Mouse (Mus musculus) thymus, postnatal 0 days (tissue): ENCODE results near the gene Plekha6. TPM values are rescaled to one million over a fixed set of nuclear protein-coding genes. Genes with fewer than 3 reads are reported as not detected.
"Not testable (repeated sequence)": the region's sequence is repeated elsewhere in the genome, so short reads cannot be mapped to it uniquely, and the experiment has no call there.

Experiments used
- DNase-seq: peaks from one replicate; pipeline ENCODE4 v3.0.0-alpha.2; 2015; ENCODE audit warnings: low spot score
- polyA plus RNA-seq: library from polyadenylated mRNA; unstranded; fragments of >200 nt; fragmentation: Nextera tagmentation; extraction: Ambion mirVana; gene quantifications from 2 replicates; pipeline ENCODE4 v1.2.1, GENCODE M21; 2015

Plekha6 gene
- polyA plus RNA-seq, 1 experiment from 2014 or later = 0.44 TPM

DNA sequence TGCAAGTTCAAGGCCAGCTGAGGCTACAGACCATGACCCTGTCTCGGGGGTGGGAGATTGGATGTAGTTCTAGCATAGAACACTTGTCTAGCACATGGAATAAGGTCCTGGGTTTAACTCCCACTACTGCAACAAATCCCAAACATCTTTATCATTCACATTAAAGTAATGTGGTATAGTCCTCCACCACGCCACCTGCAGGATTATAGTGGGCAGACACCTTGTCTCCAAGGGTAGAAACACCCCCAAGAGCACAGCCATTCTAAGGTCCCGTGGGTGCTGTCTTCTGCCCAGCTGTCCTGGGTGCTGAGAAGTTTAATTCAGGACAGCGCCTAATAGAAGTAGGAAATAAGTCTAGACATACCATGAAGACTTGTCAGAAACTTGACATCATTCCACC lies 152.6 kb downstream of the Plekha6 start:
- no peak for DNase-seq

DNA sequence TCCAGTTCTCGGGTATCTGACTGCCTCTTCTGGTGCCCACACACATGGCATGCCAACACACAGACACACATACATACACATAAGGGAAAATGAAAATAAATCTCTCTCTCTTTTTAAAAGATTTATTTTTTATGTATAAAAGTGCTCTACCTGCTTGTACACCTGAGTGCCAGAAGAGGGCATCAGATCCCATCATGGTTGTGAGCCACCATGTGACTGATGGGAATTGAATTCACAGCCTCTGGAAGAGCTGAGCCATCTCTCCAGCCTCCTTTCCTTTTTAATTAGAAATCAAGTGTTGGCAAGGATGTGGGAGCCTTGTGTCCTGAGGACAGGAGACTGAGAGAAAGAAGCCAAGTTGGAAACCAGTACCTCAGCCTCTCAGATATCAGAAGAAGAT lies 153.1 kb downstream of the Plekha6 start:
- no peak for DNase-seq

DNA sequence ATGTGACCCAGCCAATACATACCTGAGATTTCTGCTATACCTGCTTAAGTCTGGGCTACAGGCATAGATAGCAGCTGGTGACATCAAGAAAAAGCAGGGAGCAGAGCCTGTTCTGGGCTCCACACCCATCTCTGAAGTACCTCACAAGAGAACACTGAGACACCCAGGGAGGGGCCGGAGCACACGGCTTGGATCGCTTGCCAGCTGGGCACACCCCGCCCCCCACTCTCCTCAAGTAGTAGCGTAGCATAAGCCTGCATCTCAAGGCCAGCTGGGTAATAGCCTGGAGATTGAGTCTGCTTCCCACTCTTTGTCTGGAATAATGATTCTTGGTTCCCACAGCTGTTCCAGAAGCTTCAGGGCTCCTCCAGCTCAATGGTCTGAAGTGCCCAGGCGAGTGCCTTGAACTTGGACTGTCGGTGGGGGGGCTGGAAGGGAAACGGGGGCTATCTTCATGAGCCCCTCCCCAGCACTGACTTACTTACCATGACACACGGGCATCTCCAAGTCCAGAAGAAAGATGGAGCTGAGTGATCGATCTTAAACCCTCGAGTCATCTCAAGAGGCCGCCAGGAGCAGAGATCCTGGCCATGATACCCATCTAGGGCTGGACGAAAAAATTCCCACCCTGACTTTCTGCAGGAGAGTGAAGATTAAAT lies 157.4 kb downstream of the Plekha6 start, which contains the start of gene Kiss1:
Gene Kiss1 (plus strand): TSS at position 609 of the 659 bp plus-strand sequence.
- no peak for DNase-seq

DNA sequence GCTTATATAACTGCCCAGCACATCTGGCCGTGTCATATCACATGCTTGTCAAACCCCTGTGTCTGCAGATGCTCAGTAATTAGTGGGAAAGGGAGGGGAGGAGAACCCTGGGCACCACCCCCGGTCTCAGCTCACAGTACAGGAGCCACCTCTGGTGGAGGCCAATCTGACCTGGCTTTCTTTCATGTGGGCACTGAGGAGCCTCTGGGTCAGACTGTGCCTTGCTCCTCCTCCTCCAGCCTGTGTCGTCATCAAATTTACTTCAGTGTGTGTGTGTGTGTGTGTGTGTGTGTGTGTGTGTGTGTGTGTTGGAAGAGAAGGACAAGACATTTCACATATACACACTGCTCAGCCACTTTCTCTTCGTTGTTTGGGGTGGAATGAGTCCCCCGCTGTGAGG lies 159.3 kb downstream of the Plekha6 start:
- no peak for DNase-seq

DNA sequence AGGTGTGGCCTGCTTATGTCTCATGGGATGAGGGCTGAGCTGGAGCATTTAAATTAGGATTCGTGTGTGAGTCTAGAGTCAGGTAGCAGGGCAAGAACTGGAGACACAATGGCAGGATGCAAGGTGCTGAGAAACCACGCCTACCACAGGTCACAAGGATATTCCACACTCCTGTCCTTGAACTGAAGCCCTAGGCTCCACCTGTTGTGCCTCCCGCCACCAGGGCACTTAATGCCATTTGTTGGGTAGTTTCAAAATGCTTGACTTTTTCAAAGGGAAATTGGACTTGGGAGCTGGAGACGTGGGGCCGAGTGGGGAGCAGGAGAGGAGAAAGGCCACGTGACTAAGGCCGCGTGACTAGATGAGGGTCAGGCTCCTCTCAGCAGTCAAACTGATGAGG lies 161.9 kb downstream of the Plekha6 start:
- DNase-seq = no peak

DNA sequence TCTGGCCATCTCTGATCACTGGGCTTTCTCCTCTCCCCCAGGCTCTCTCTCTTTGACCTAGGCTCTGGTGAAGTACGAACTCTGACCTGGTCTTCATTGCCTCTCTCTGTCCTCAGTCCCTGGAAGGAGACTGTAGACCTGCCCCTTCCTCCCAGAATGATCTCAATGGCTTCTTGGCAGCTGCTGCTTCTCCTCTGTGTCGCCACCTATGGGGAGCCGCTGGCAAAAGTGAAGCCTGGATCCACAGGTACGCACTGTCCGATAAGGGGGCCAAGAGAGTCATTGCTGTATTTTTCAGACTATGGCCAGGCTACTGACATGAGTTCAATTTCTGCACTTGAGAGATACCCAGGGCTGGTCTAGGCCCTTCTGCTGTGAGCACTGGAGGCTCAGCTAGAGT lies 163.1 kb downstream of the Plekha6 start:
- no peak for DNase-seq

DNA sequence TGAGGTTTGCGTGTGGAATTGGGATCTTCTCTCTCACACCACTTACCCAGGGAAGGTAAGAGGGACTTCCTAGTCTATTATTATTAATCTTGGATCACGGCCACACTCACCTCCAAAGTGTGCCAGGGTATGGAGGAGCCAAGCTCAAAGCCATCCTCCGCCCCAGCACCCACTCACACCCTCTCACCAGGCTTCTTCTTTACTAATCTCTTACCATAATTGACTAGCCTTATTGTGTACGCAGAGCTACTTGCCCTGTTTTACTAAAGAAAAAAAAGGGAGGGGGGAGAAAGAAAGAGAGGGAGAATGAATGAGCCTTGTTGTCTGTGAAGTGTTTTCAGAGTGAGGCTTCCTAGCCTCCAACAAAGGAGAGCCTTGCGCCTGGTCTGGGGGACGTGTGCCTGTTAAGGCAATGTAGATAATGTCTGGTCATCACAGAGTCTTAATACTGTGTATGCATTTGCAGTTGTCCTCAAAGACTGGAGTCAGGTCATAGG lies 164.3 kb downstream of the Plekha6 start:
- DNase-seq = no peak

DNA sequence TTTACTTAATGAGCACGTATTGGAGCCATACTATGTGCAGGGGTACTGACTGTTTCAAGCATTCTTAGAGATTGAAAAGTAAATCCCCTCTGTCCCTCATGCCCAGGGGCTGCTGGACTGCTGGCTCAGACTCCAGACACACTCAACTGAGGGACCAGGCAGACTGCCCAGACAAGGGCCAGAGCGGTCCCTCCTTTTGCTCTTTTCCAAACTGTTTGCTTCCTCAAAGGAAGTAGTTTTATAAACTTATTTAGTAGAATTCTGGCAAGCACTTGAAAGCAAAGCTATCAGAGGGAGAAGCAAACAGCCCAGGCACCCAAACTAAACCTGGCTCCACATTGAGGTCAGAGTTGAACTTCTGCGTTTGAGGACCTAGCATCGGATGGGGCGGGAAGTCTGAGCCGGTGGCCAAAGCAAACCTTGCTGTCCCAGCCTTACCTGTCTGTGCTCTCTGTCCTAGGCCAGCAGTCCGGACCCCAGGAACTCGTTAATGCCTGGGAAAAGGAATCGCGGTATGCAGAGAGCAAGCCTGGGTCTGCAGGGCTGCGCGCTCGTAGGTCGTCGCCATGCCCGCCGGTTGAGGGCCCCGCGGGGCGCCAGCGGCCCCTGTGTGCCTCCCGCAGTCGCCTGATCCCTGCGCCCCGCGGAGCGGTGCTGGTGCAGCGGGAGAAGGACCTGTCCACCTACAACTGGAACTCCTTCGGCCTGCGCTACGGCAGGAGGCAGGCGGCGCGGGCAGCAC lies 165.1 kb downstream of the Plekha6 start:
- no peak for DNase-seq

DNA sequence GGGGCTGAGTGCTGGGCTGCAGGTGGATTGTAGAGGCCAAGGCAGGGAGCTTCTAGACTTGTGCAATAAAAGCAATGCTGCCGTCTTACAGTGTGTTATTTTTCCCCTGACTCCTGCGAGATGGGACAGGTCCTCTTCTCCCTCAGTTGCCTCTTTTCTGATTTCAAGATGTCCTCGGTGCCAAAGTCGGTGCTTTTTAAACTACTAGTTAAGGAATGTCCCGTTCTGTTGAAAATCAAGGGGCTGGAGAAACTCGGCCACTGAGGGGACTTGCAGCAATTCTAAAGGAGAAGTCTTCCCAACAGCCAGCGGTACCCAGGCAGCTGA lies 165.6 kb downstream of the Plekha6 start:
- no peak for DNase-seq

DNA sequence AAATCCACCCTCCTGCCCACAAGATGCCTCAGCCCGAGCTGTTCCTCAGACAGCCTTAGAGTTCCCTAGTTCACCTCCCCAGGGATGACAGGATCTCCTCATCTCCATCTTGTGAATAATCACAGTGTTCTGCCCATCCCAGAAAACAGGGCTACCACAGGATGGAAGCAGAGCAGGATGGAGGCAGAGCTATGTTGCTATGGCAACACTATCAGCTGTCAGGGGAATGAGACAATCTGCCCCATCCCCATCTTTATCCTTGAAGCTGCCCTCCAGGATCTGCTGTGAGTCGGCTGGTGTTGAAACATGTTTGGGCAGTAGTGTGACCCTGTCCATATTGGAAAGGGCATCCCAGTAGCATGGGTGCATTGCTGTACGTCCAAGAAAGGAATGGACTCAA lies 167.1 kb downstream of the Plekha6 start:
- no peak for DNase-seq

DNA sequence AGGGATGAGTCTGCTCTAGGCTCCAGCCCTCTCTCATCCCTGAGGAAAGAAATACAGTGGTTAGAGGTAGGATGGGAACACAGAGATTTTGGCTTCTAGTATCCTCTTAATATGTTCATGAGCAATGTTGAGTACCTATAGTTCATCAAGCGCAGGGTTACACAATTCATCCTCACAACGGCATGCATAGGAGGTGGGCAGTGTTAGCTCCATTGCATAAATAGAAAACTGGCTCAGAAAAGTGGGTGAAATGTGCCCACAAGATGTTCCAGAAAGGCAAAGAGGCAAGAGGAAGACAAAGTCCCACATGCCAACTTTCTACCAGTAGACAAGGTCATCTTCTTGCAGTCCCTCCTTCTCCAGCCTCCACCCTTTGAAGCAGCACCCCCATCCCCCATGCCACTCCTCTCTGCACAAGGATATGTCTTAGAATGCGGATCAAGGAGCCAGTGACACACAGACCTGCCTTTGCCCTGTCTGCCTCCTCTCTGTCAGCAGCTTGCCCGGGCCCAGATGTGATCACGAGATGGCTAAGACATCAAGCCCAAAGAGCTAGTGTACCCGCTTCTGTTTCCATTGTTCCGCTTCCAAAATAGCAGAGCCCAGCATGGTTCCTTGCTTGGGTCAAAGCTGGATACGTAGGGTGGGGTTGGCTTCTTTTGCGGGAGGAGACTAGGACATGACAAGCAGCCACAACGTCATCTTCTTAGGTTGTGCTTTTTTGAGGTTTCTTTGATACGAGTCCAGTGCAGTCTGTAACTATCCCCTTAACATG lies 168.8 kb downstream of the Plekha6 start:
- DNase-seq = no peak

DNA sequence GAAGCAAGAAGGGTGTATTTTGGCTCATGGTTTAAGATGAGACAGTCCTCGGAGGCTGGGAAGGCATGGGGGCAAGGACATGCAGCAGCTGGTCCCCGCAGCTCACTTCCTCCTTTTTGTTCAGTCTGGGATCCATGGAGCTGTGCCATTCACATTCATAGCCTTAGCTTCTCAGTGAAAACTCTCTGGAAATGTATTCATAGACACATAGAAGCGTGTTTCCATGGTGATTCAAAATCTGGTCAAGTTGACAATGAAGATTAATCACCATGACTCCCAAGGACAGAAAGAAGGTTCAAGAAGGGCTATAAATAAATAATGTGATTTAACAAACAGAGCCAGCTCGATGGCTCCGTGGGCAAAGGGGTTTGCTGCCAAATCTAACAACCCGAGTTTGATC lies 169.9 kb downstream of the Plekha6 start:
- no peak for DNase-seq

DNA sequence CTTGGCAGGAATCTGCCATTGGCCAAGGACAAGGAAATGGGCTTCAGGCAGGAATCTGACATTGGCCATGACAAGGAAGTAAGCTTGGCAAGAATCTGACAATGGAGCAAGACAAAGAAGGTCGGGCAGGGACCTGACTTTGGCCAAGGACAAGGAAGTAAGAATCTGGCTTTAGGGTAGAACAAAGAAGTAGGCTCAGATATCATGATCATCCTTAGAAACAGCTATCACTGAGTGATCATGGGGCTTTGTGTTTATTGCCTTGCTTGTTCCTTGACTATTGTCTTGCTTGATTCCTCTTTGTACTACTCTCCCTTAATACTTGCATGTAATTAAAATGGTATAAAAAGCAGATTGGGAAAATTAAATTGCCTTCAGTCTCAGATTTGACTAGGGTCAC lies 176.4 kb downstream of the Plekha6 start:
- not testable (repeated sequence) for DNase-seq

DNA sequence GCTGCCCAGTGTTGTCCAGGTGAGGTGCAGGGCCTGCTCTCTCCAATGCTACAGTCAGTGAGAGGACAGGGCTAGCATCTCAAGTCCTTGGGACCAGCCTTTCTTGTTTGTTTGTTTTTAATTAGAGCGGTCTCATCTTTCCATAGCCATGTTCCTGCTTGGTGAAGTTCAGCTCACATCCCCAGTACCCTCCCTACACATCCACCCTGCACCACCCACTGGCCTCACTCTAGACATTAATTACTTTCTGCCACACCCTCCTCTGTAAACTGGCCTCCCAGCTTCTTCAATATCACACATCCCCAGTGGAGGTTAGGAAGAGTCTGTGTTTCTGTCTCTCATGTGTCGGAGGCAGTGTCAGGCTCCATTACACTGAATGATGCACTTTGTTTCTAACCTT lies 180.3 kb downstream of the Plekha6 start:
- no peak for DNase-seq

DNA sequence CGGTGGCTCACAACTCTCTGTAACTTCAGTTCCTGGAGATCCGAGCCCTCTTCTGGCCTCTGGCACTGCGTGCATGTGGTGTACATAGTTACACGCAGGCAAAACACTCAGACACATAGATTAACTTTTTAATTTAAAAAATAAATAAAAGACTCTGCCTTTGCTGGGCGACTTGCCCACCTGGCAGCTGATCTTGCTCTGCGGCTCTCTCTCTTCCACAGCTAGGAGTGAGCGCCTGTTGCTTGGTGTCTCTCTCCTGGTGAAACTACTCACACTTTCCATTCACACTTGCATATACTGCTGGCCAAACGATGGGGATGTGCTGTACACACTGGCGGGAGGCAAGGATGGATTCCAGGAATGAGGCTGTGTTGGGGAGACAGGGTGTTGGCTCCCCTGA lies 182.5 kb downstream of the Plekha6 start:
- DNase-seq = no peak

DNA sequence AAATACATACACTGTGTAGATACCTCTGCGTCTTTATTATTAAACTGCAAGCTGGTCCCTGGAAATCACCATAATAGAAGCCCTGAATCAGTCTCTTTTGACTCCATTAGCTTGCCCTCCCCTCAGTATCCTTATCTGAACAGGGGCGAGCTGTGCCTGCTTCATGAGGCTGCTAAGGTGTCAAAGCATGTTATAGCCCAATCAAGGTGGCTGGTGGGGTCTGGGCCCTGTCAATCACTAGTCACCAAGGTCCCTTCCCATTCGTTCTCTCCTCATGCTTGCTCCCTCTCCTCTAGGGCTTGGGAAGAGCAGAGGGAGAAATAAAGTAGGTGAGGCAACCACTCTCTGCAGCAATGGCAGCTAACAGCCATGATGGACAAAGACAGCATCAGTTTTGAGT lies 183.2 kb downstream of the Plekha6 start:
- DNase-seq = no peak

DNA sequence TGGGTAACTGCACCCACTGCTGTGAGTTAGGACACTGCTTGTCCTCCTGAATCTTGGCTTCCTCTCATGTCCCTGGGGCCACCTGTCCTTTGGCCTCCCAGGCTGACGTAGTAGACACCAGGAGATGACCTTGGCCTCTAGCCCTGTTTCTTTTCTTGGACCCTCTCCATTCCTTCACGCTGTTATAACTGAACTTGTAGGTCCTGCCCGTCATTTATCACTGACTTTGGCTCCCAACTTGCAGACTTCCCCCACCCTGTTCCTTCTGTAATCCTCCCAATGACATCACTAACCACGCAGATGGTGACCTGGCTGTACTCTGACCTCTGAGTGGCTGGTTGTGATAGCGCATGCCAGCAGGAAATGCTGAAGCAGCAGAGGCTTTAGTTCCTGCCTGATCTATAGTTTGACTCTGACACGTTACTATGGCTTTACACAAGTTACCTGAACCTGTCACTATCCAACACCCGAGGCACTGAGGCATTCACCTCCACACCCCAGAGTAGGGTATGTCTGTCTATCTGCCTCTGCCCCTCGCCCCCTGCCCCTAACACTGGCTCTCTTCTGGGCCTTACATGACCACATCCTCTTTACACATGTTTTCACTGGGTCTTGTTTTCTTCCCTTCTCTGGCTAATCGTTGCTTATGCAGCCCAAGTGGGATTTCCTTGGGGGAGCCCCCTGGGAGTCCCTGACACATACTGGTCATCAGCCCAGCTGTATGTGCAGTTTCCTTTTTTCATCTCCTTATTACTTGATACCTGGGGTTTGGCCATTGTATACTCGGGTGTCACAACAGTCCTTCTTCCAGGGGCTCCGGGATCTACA lies 183.9 kb downstream of the Plekha6 start:
- no peak for DNase-seq

DNA sequence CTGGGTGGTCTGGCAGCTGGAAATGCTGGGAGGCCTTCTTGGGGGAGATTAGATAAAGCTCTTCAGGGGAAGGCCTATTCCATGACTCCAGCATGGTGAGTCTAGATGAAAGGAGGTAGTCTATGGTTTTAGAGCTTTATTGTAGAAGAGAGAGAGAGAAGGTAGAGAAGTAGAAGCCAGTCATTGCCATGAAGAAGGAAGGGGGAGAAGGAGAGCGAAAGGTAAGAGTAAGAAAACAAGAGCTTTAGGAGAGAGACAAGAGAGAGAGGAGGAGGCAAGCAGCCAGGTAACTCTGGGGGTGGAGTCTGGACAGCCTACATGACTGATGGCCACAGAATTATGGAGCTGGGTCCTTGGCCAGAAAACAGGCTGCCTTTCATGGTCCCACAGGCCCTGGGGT lies 186.2 kb downstream of the Plekha6 start, which contains the start of gene Ren1:
Gene Ren1 (plus strand): TSS at position 301 of the 400 bp plus-strand sequence.
- DNase-seq = no peak

DNA sequence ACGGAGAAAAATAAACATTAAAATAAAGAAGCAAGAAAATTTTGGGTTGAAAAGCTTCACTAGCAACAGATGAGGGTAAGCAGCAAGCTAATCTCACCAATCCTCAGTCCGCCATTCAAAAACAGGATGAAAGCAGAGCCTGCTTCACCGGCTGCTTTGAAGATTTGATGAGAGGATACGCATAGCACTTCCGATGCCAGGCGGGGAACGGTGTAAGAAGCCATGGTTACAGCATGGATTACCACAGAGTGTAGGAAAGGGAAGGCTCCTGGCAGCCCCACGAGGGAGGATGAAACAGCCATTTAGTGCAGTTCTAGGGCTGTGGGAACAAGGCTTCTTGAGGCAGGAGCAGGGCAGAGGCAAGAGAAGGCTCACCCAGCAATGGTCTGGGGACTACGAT lies 187.8 kb downstream of the Plekha6 start:
- no peak for DNase-seq
